Mouse (Mus musculus): ENCODE data around the gene Cmtm5. TPM values are rescaled to one million over a fixed set of nuclear protein-coding genes. Genes with fewer than 3 reads are reported as not detected.

Gene Cmtm5
- total RNA-seq (2021): 10 to 100 TPM; 77.1 to 86.1 TPM
- long read RNA-seq, transcript Cmtm5-201 (5 exons, 1,095 nt): major isoform, 21 of 25 reads
- long read RNA-seq, partial matches to known transcripts: 0 of 25 reads
- long read RNA-seq, other reads (novel, unspliced or antisense): 4 of 25 reads

DNA sequence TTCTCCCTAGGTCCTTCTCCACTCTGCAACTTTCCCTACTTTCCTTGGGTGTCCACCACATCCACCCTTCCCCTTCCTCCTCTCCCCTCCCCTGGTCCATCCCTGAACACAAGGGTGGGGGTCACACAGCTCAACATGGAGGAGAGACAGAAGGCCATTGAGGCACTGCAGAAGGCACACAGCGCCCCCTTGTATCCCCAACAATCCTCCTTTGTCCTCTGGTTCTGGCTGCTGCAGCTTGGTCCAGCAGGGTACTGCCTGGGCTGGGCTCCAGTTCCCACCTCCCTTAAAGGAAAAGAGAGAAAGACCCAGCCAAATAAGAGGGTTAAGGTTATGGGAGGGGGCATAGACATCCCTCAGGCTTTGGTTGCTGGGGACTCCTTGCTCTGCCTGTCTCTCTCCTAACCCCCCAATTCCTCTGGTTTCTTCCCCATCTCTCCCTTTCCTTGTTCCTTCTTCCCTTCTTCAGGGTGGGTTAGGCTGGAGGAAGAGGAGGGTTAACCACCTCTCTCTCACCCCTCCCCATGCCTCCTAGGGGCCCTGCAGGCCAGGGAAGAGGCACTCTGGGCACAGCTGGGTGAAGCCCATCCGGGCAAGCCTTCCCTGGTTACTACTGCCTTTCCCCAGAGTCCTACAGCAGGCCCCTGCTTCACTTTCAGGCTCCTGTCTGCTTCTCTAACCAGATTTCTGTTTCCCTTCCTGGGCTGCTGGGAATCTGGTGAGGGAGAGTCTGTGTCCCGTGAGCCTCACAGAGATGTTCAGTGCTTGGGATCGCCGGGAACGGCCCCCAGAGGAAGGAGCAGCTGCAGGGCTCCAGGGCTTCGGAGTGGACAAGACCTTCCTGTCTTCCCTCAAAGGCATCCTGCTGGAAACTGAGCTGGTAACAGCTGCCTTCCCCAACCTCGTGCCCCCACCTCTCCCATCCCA, at the start of gene Cmtm5:
Gene Cmtm5, plus strand, starts transcription at position 358 of the 927 bp plus-strand sequence.
- DNase-seq (ENCODE audit: low spot score in 2 of 2): peak; percentile 54 to 84

DNA sequence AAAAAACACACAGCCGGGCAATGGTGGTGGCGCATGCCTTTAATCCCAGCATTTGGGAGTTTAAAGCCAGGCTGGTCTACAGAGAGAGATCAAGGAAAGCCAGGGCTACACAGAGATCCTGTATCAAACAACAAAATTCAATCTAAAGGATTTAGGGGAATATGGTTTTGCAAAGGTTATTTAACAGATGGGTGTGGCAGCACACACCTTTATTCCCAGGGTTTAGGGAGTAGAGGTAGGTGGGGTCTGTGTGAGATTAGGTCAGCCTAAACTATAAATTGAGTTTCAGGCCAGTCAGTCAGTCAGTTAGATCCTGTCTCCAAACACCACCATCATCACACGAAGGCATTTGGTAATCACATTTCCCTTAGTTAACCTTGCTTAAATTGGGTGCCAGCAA, 43.9 kb upstream of the Cmtm5 start, which contains the start of gene Pabpn1:
Gene Pabpn1, plus strand, starts transcription at position 301 of the 400 bp plus-strand sequence.
- no peak for DNase-seq (ENCODE audit: low spot score in 2 of 2)

DNA sequence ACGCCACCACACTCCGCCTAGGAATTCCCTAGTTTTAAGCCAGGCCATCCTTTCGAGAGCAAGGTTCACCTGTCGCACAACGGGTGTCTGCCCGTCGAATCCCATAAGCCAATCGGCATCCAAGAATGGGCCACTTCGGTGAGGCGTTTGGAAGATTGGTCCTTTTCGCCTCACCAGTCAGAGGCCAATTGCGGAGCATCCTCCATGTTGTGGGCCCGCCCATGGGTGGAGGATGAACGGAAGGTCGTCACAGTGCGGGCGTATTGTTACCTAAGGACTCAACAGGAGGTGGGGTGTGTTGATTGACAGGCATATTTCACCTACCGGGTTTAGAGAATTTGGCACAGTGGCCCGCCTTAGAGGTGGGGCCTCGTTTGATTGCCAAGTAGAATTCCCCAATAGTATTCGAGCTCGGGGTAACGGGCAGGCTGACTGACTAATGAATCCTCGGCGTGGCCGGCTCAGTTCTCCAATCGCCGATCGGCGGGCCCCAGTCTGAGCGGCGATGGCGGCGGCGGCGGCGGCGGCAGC, 42.3 kb upstream of the Cmtm5 start:
- DNase-seq (ENCODE audit: low spot score in 2 of 2): peak; percentile 99

DNA sequence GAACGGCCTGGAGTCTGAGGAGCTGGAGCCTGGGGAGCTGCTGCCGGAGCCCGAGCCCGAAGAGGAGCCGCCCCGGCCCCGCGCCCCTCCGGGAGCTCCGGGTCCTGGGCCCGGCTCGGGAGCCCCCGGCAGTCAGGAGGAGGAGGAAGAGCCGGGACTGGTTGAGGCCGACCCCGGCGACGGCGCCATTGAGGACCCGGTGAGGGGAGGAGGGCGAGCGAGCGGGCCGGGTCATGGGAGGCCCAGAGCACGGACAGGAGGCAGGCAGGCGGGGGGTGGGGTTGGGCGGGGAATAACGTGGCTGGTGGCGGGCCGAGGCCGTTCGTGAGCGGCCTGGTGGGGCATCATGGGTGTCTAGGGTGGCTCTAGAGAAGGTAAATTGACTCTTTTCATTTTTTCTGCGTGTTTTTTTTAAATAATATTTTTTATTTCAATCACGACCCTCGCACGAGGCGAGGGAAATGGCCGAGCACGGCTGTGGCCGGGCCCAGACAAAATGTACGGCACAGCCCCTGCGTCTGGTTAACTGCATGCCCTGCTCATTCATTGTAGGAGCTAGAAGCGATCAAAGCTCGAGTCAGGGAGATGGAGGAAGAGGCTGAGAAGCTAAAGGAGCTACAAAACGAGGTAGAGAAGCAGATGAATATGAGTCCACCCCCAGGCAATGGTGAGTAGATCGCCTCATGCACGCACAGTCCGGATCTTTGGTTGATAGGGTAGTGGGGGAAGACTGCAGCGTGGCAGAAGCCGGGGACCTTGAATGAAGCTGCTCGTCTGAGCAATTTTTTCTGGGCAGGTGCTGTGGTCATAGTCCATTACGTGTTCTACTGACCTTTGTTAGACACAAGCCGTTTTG, 41.5 kb upstream of the Cmtm5 start:
- peak in 1 of 2 experiments; percentile 49 for DNase-seq (ENCODE audit: low spot score in 2 of 2)

DNA sequence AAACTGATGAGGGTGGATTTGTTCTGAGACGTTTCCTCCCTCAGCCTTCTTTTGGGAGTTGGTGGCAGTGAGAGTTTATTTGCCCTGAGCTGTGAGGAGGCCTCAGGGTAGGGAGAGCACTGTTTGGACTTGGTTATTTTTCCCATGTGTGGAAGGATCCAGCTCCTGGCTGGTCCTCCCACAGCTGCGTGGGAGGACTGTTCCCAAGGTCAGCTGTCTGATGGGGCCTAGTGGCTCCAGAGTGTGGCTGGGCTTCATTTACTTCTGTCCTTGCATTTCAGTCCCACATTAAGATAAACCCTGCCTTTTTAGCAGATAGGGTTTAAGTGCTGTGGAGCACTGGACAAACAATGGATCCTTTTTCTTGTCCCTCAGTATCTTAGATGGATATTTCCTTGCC, 38.6 kb upstream of the Cmtm5 start:
- no peak for DNase-seq (ENCODE audit: low spot score in 2 of 2)

DNA sequence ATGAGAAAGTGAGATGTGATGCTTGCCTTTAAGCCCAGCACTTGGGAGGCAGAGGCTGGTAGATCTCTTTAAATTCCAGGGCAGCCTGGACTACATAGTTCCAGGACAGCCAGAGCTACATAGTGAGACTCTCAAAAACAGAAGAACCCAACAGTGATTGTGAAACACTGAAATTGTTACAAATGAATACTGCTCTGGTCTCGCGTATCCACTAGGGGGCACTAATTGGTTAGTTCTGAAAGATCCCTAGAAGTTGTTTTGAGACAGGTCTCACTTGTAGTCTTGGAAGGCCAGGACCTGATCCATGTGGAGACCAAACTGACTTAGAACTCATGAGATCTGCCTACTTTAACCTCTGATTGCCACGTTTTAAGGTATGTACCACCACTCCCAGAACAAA, 35.7 kb upstream of the Cmtm5 start:
- peak; percentile 63 to 92 for DNase-seq (ENCODE audit: low spot score in 2 of 2)

DNA sequence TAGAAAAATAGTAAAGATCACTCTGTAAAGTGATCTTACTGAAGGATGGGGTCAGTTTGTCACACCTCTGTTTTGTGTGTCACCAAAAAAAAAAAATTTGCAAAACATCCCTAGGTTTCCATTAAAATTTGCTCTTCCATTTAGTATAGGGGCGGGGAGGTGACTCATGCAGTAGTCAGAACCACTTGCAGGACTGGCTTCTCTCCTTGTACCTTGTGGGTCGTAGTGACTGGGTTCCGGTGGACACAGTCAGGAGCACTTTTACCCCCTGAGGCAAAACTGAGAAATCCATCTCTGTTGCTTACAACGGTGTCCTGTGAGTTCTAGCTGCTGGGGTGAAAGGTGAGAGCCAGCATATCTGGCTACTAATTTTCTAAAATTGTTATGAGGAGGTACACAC, 32.4 kb upstream of the Cmtm5 start:
- no peak for DNase-seq (ENCODE audit: low spot score in 2 of 2)

DNA sequence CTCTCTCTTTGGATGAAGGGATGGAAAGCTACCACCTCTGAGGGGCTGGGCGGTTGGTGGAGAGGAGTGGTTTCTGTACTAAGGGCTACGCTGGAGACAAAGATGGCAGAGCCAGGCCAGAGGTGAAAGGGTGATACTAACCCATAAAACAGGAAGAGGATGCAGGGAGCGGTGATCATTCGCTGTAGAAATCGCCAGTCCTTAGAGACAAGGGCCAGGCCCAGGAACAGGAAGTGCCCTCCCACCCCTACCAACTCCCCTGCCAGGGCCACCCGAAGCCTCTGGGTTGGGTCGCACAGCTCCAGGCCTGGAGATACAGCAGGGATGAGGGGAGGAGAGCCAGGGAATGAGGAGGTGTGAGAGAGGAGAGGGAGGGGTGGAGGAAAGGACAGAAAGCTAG, 27.4 kb upstream of the Cmtm5 start:
- no peak for DNase-seq (ENCODE audit: low spot score in 2 of 2)

DNA sequence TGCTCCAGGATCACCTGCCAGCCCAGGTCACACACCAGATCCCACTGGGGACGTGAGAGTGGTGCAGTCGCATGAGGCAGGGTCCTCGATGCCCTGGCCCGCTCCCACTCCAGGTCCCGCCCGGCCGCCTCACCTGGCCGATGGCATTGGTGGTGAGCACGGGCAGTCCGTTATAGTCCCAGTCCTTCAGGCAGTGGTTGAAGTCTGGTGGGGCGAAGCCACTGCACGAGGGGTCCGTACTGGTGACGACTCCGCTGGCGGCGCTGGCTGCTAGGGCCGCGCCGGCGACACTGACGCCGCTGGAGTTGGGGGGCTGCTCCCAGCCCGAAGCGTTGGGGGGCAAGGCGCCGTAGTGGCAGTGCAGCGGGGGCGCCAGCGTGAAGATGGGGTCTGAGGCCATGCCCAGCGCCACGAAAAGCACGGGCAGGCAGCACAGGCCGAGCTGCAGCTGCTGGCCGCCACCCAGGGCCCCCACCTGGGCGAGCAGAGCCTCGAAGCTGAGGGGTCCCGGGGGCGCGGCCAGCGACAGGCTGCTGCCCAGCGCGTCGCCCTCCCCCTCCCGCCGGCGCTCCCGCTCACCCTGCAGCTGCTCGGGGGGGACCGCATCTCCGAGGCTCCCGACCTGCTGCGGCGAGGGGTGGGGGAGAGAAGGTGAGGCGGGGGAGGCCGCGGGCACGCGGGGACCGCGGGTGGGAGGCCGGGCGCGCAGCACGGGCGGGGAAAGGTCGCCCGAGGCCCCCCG, 23.8 kb upstream of the Cmtm5 start:
- peak in 1 of 2 experiments; percentile 34 for DNase-seq (ENCODE audit: low spot score in 2 of 2)

DNA sequence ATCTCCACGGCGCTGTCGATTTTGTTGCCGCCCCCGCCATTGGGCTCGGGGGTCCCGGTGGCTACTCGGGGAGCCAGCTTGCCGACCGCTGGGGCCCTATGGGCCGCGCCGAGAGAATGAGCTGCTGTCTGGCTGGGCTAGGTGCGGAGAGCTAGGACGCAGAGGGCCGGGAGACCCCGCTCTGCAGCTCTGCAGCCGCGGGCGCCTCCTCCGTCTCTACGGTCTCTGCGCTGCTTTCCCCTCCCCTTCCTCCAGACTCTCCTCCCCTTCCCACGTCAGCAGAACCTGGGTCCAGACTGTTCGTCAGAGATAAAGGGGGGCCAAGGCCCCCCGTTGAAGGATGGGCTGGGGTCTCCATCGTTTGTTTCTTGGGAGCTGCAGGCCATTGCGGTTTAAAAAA, 23.2 kb upstream of the Cmtm5 start, which contains the start of gene Slc22a17:
Gene Slc22a17, minus strand, starts transcription at position 247 of the 400 bp plus-strand sequence.
- peak; percentile 82 to 88 for DNase-seq (ENCODE audit: low spot score in 2 of 2)

DNA sequence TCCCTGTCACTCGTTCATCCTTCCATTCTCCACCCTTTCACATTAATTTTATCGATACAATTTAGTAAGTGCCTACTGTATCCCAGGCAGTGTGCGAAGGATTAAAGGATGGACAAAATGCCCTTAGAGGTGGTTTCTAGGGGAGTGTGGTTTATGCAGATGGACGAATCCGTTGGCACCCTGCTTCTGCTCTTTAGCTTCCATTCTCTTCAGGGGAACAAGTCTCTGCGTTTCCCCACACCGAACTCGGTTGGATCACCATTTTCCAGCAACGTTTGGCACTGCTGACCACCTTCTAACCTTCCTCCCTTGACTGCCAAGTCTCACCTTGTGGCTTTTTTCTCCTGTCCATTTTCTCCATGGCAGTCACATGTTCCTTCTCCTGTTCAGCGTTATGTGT, 22.7 kb upstream of the Cmtm5 start:
- no peak for DNase-seq (ENCODE audit: low spot score in 2 of 2)

DNA sequence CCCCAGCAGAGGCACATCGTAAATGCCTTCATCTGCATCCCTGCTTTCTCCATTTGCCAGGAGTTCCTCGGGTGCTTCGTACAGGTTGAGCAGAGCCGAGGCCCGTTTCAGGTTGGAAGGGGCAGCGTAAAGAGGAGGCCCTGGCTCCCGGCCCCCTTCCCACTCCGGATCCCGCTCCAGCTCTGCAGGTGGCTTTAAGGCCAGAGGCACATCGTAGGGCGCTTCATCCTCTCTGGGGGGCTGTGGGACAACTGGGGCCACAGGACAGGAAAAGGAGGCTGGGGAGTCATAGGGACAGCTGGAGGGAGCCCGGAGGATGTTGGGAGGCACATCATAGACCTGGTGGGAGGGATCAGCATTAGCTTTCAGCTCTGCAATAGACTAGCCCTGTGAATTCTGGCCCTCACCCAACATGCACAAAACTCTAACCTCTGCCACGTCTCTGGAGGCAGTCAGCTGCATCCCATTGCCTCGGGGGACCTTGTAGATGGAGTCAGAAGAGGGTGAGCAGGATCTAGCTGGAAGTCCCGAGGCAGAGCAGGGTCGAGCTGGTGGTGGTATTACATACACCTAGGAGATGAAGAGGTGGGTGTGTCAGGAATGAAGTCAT, 15.9 kb upstream of the Cmtm5 start:
- no peak for DNase-seq (ENCODE audit: low spot score in 2 of 2)

DNA sequence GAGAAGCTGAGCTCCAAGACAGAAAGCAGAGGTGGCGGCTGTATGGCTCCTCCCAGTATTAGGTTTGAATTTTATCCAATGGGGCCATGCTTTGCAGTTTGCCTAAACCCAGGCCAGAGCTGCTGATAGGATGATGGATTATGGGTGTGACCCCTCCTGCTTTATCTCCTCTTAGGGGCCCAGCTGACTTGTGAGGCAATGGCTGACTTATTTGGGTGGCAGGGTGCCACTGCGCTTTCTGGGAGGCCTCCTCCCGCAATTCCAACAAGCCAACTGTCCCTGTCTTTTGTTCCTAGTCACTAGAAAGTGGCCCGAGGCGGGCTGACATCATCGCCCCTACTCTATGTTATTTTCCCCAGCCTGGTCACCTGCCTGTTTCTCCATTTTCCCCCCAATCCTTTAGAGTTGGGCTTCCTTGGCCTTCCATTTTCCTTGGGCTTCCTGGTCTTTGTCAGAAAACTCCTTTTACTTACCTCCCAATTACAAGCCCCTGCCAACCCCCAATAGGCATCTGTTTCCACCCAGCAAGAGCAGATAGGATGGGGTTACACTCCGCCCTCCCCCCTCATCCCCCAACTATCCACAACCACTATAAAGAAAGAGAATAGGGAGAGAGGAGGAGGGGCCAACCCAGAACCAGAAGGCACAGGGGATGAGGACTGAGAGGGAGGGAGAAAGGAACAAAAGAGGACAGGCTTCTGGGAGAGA, 11.3 kb upstream of the Cmtm5 start:
- no peak for DNase-seq (ENCODE audit: low spot score in 2 of 2)

DNA sequence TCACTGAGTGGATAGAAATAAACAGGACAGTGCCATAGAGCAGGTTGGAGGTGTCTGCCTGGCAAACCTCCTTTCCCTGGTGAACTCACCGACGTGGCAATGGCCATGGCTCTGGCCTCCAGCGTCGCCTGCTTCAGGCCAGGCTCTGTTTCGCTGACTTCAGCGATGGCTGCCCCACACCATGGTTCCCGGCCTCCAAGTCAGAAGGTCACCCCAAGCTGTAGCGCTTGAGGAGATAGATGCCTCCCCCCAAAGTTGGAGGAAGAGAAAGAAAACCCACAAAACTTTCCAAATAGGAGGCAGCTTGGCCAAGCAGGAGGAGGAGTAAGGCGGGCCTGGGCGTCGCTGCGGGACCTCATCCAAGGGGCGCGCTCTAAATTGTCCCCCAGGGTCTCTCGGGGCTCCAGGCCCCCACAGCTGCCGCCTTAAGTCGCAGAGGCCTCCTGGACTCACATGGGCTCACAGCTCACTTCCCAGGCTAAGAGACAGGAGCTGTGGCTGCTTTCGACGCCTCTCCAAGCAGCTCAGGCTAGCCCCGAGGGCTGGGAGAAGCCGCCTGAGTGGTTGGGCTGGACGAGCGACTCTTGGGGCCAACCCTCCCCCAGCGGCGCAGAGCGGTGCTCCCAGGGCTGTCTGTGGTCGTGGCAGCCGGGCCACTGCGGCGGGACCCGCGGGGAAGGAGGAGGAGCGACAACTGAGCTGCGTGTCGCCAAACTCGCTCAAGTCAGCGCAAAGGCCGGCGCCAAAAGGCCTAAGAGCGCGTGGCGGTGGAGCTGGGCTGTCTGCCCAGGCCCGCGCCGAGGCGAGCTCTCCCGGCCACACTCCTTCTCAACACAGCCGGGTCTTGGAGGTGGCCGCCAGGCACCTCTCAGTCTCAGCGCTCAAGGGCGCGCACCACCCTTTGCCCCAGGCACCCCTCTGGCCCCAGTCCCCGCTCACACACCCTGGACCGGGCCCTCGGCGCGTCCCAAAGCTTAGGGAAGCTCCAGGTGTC, 10.4 kb upstream of the Cmtm5 start, which contains the start of gene Efs:
Gene Efs, minus strand, starts transcription at position 778 of the 994 bp plus-strand sequence.
- peak in 1 of 2 experiments; percentile 31 for DNase-seq (ENCODE audit: low spot score in 2 of 2)

DNA sequence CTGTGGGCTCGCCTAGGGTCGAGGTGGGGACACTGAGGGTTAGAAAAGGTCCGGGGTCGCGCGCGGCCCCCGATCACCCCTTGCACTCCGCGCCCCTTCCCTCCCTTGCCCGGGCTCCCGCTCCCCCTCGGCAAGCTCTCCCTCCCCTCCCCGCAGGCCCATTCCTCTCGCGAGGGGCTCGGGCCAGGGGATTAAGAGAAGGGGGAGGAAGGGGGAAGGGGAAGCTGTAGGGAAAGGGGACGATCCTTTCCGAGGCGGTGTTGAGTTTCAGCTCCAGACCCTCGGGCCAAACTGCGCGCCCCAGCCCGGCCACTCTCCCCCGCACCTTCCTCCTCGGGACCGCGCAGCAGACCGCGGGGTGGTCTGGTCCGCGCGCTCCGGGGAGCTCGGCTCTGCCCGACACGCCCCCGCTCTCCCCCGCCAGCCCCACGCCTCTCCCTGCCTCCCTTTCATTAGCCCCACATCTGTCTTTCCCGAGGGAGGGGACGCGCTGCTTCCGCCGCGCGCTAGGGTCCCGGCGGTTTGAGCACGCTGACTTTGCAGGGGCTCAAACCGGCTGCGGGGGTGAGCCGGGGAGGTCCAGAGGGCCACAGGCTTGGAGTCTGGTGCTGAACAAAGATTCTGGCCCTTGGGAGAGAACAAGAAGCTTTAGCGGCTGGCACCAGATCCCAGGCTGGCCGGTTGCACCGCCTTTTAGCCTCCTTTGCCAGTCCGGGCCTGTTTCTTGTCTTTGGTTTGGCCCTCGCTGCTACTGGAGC, 9.5 kb upstream of the Cmtm5 start:
- DNase-seq (ENCODE audit: low spot score in 2 of 2): peak in 1 of 2 experiments; percentile 42

DNA sequence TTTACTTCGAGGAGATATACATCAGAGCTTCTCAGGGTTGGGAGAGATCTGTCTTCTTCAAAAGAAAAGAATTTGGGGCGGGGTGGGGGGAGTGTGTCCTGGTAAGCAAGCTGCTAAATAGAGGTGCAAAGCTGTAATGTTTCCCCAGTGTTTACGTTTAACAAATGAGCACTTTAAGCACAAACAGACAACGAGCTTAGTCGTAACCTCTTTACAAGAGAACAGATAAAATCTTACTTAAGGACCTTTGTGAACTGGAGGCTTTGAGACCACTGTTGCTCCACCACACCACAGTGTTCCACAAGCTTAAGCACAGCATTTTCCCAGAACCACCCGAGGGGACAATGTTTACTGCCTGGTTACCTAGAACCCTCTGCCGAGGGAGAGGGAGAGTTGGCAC, 8.8 kb upstream of the Cmtm5 start:
- DNase-seq (ENCODE audit: low spot score in 2 of 2): no peak

DNA sequence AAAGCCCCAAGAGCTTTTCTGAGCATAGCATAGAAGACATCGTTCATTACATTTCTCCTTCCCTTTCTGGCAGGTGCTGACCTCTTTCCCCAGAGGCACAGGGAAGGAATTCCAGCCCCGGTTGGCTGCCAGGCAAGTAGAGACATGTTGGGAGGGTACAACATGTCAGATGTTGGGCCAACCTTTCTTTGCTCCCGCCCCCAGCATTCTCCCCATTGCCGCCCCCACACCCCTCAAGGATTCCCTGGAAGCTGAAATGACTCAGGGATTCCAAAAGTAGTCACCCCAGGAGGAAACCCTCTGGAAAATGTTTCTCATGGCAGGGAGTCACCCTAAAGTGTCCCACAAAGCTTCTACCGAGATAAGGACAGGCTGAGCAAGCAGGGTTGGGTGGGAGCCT, 6.3 kb upstream of the Cmtm5 start:
- no peak for DNase-seq (ENCODE audit: low spot score in 2 of 2)
